Mouse (Mus musculus): Measurements from ENCODE around the gene Tuba8.

DNA sequence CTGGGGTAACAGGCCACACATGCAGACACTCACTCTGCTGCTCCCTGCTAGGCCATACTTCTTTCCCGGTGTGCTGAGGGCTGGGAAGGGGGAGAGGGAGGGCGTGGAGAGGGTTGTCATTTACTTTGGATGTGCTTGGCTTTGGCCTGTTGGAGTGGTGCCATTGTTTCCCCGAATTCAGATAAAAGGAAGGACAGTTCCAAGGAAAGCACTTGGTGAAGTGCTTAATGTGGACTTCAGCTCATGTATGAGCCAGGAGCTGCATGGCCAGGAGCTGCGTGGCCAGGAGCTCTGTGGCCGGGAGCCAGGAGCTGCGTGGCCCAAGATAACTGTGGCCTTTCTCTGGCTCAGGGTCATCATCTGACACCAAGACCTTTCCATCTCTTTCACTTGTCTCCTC, 39.4 kb upstream of the Tuba8 start:
- no peak for TF ChIP-seq CTCF (IDR thresholded peaks at IDR 0.05; ENCODE audit: low read depth, low read length)
- TF ChIP-seq POLR2A (IDR thresholded peaks at IDR 0.05; ENCODE audit: extremely low read depth, insufficient read depth, low read length), result no peak

All from liver, adult 2 months (tissue).